Mouse (Mus musculus) thymus, postnatal 10 days (tissue): ENCODE measurements around the gene Ak6.

Experiments
- DNase-seq, 2 experiments: peaks; one replicate each; pipeline ENCODE4 v3.0.0; 2021; ENCODE audit warnings: low spot score in 2 of 2

Ak6 gene

GRCm38 (mm10) chr13:100650550-100651438 is at the start of gene Ak6, which contains the start of gene Rad17:
Ak6 (plus strand) TSS chr13:100650979.
Rad17 (minus strand) TSS chr13:100651051.
- DNase-seq, result peak; percentile 89 to 94

GRCm38 (mm10) chr13:100601034-100601433 is 49.7 kb upstream of the Ak6 start:
- DNase-seq, result no peak

- DNase-seq, result no peak
These were observed 48.4 kb upstream of the Ak6 start for GRCm38 (mm10) chr13:100602239-100602902.

- no peak for DNase-seq
These were observed 47.6 kb upstream of the Ak6 start for GRCm38 (mm10) chr13:100603031-100603737.

- no peak for DNase-seq
These were observed 47.1 kb upstream of the Ak6 start for GRCm38 (mm10) chr13:100603738-100604095.

GRCm38 (mm10) chr13:100605845-100606244 is 44.9 kb upstream of the Ak6 start:
- no peak for DNase-seq

- DNase-seq, result no peak
These were observed 43.0 kb upstream of the Ak6 start for GRCm38 (mm10) chr13:100607756-100608155.

GRCm38 (mm10) chr13:100611266-100611665 is 39.5 kb upstream of the Ak6 start:
- no peak for DNase-seq

GRCm38 (mm10) chr13:100612251-100612650 is 38.5 kb upstream of the Ak6 start:
- no peak for DNase-seq

- DNase-seq, result no peak
These were observed 37.9 kb upstream of the Ak6 start for GRCm38 (mm10) chr13:100612903-100613302.

- DNase-seq, result peak in 1 of 2 experiments; percentile 32
These were observed 34.3 kb upstream of the Ak6 start, which contains the start of gene Marveld2 for GRCm38 (mm10) chr13:100616181-100617087. Marveld2 (minus strand) TSS chr13:100616971.

- DNase-seq, result no peak
These were observed 33.2 kb upstream of the Ak6 start for GRCm38 (mm10) chr13:100617583-100617982.

GRCm38 (mm10) chr13:100622241-100622640 is 28.5 kb upstream of the Ak6 start:
- no peak for DNase-seq

- DNase-seq, result no peak
These were observed 16.6 kb upstream of the Ak6 start for GRCm38 (mm10) chr13:100634106-100634691.

GRCm38 (mm10) chr13:100642471-100643209 is 8.1 kb upstream of the Ak6 start:
- DNase-seq, result no peak

- DNase-seq, result no peak
These were observed 2.6 kb upstream of the Ak6 start for GRCm38 (mm10) chr13:100648223-100648622.

- DNase-seq, result no peak
These were observed 834 bp downstream of the Ak6 start, which contains the start of gene Taf9 for GRCm38 (mm10) chr13:100651439-100652186. Taf9 (plus strand) TSS chr13:100651579.

- no peak for DNase-seq
These were observed 7.3 kb downstream of the Ak6 start for GRCm38 (mm10) chr13:100658091-100658490.

GRCm38 (mm10) chr13:100659864-100660456 is 9.2 kb downstream of the Ak6 start:
- DNase-seq, result peak in 1 of 2 experiments; percentile 58
